In genomic region chr3:29381255-29381654, GRCm38 (mm10) we compare ENCODE assay signal across 17 mouse cellular contexts.
DNase-seq lines count a peak whose midpoint lies in the region; ATAC-seq and TF ChIP-seq lines count a peak whose summit lies in the region.
"Had no signal": no experiment of that assay in that cellular context is flagged by ENCODE, and none has a peak within 500 bp of the region (broad histone marks: within the 10 kb centered on the region; RNA-seq: fewer than 3 reads in every experiment).

No protein-coding gene starts in this region.

- no peaks in the 10 kb centered on the region for H3K9me3 ChIP-seq in forebrain, embryonic 14.5 days (replicated peaks; ENCODE audit: control insufficient read depth, low read length)
- H3K9me3 ChIP-seq in forebrain, postnatal 0 days (ENCODE audit: low read length) = no peaks in the 10 kb centered on the region
- H3K9me3 ChIP-seq in midbrain, embryonic 13.5 days = no peaks in the 10 kb centered on the region
- H3K9me3 ChIP-seq in midbrain, embryonic 11.5 days (ENCODE audit: control insufficient read depth, low read length) = no peaks in the 10 kb centered on the region
- H3K9me3 ChIP-seq in embryonic facial prominence, embryonic 12.5 days = no peaks in the 10 kb centered on the region
- H3K9me3 ChIP-seq in neural tube, embryonic 15.5 days (replicated peaks) = no peaks in the 10 kb centered on the region
- H3K9me3 ChIP-seq: kidney, embryonic 15.5 days; lung, embryonic 15.5 days had no signal

- H3K4me2 ChIP-seq in forebrain, embryonic 14.5 days (ENCODE audit: low read length) = no peak overlapping the region
- no peak overlapping the region for H3K4me2 ChIP-seq in forebrain, postnatal 0 days (ENCODE audit: low read depth)
- no peak overlapping the region for H3K4me2 ChIP-seq in midbrain, embryonic 13.5 days (replicated peaks)
- no peak overlapping the region for H3K4me2 ChIP-seq in midbrain, embryonic 11.5 days
- no peak overlapping the region for H3K4me2 ChIP-seq in embryonic facial prominence, embryonic 12.5 days (replicated peaks)
- no peak overlapping the region for H3K4me2 ChIP-seq in neural tube, embryonic 15.5 days
- H3K4me2 ChIP-seq: kidney, embryonic 15.5 days; lung, embryonic 15.5 days had no signal

- no peaks in the 10 kb centered on the region for H3K4me1 ChIP-seq in forebrain, embryonic 14.5 days (ENCODE audit: control insufficient read depth, insufficient read depth, low read length)
- no peaks in the 10 kb centered on the region for H3K4me1 ChIP-seq in forebrain, postnatal 0 days (ENCODE audit: insufficient read depth)
- peaks cover 7% of the 10 kb centered on the region; the same call in 1 of the 2 replicates for H3K4me1 ChIP-seq in midbrain, embryonic 13.5 days (replicated peaks)
- no peaks in the 10 kb centered on the region; the same call in 1 of the 2 replicates for H3K4me1 ChIP-seq in midbrain, embryonic 11.5 days (ENCODE audit: control insufficient read depth, insufficient read depth, low read length)
- H3K4me1 ChIP-seq in embryonic facial prominence, embryonic 12.5 days = no peaks in the 10 kb centered on the region
- no peaks in the 10 kb centered on the region for H3K4me1 ChIP-seq in neural tube, embryonic 15.5 days
- H3K4me1 ChIP-seq: kidney, embryonic 15.5 days; lung, embryonic 15.5 days had no signal

- H3K27ac ChIP-seq in forebrain, embryonic 14.5 days (ENCODE audit: low read depth, low read length) = peak overlapping the region; percentile 39; the same call in 1 of the 2 replicates
- H3K27ac ChIP-seq in forebrain, postnatal 0 days (ENCODE audit: low read depth, low read length) = no peak overlapping the region
- H3K27ac ChIP-seq in midbrain, embryonic 13.5 days = 0 out of 2 replicates have a peak overlapping the region, but pooled peaks have one; percentile 0
- no peak overlapping the region for H3K27ac ChIP-seq in midbrain, embryonic 11.5 days (ENCODE audit: low read depth, low read length)
- H3K27ac ChIP-seq in embryonic facial prominence, embryonic 12.5 days = no peak overlapping the region
- H3K27ac ChIP-seq in neural tube, embryonic 15.5 days (replicated peaks) = no peak overlapping the region
- H3K27ac ChIP-seq: kidney, embryonic 15.5 days; liver, embryonic 14.5 days; lung, embryonic 15.5 days had no signal

- DNase-seq in forebrain, embryonic 14.5 days (ENCODE audit: low spot score) = no peak
- no peak for DNase-seq in forebrain, postnatal 0 days
- no peak for DNase-seq in midbrain, embryonic 11.5 days (ENCODE audit: low spot score, missing footprints)
- DNase-seq in cerebellum, adult 8-10 months = no peak
- DNase-seq: cerebellum, adult 9-11 months; gastrocnemius, postnatal 36 days; lung, postnatal 4 days; right cerebral cortex, postnatal 14 days; spleen, adult 18-20 months had no signal

- H3K27me3 ChIP-seq in forebrain, embryonic 14.5 days (replicated peaks; ENCODE audit: control insufficient read depth, insufficient read depth, low read length) = no peaks in the 10 kb centered on the region
- no peaks in the 10 kb centered on the region for H3K27me3 ChIP-seq in forebrain, postnatal 0 days (ENCODE audit: insufficient read depth, low read length)
- H3K27me3 ChIP-seq in midbrain, embryonic 13.5 days = no peaks in the 10 kb centered on the region
- H3K27me3 ChIP-seq in midbrain, embryonic 11.5 days (ENCODE audit: control insufficient read depth, insufficient read depth, low read length) = no peaks in the 10 kb centered on the region
- no peaks in the 10 kb centered on the region for H3K27me3 ChIP-seq in embryonic facial prominence, embryonic 12.5 days
- no peaks in the 10 kb centered on the region for H3K27me3 ChIP-seq in neural tube, embryonic 15.5 days (replicated peaks)
- H3K27me3 ChIP-seq: kidney, embryonic 15.5 days; lung, embryonic 15.5 days had no signal

- no peaks in the 10 kb centered on the region for H3K36me3 ChIP-seq in forebrain, embryonic 14.5 days (ENCODE audit: control insufficient read depth, insufficient read depth, low read length)
- H3K36me3 ChIP-seq in forebrain, postnatal 0 days (ENCODE audit: insufficient read depth) = no peaks in the 10 kb centered on the region
- H3K36me3 ChIP-seq in midbrain, embryonic 13.5 days = no peaks in the 10 kb centered on the region
- no peaks in the 10 kb centered on the region for H3K36me3 ChIP-seq in midbrain, embryonic 11.5 days (ENCODE audit: control insufficient read depth, insufficient read depth, low read length)
- no peaks in the 10 kb centered on the region for H3K36me3 ChIP-seq in embryonic facial prominence, embryonic 12.5 days
- no peaks in the 10 kb centered on the region for H3K36me3 ChIP-seq in neural tube, embryonic 15.5 days
- H3K36me3 ChIP-seq: kidney, embryonic 15.5 days; lung, embryonic 15.5 days had no signal

- H3K4me3 ChIP-seq in forebrain, embryonic 14.5 days (ENCODE audit: low read depth, low read length) = no peak overlapping the region
- H3K4me3 ChIP-seq in forebrain, postnatal 0 days (ENCODE audit: low read depth, low read length) = no peak overlapping the region
- no peak overlapping the region for H3K4me3 ChIP-seq in midbrain, embryonic 13.5 days (replicated peaks)
- no peak overlapping the region for H3K4me3 ChIP-seq in midbrain, embryonic 11.5 days (ENCODE audit: low read depth, low read length)
- no peak overlapping the region for H3K4me3 ChIP-seq in embryonic facial prominence, embryonic 12.5 days
- no peak overlapping the region for H3K4me3 ChIP-seq in neural tube, embryonic 15.5 days (replicated peaks)
- H3K4me3 ChIP-seq: kidney, embryonic 15.5 days; lung, embryonic 15.5 days had no signal

- no peak for TF ChIP-seq CTCF in forebrain, postnatal 0 days (IDR thresholded peaks at IDR 0.05; ENCODE audit: low read depth)

- 63% methylated on average over 2 of the region's 2 CpGs for WGBS in forebrain, embryonic 14.5 days
- WGBS in forebrain, postnatal 0 days = 72% methylated on average over 2 of the region's 2 CpGs
- 55% methylated on average over 2 of the region's 2 CpGs for WGBS in midbrain, embryonic 13.5 days
- WGBS in midbrain, embryonic 11.5 days = 44% methylated on average over 2 of the region's 2 CpGs
- WGBS in embryonic facial prominence, embryonic 12.5 days = 39% methylated on average over 2 of the region's 2 CpGs
- 62% methylated on average over 2 of the region's 2 CpGs for WGBS in neural tube, embryonic 15.5 days

- ATAC-seq in forebrain, embryonic 14.5 days = no peak
- no peak for ATAC-seq in forebrain, postnatal 0 days
- ATAC-seq in midbrain, embryonic 13.5 days = 0 out of 2 replicates have a peak, but pooled peaks have one; percentile 63
- no peak for ATAC-seq in midbrain, embryonic 11.5 days (ENCODE audit: low FRiP score)
- peak; percentile 72; the same call in 1 of the 2 replicates for ATAC-seq in embryonic facial prominence, embryonic 12.5 days (ENCODE audit: insufficient number of reproducible peaks, insufficient read depth, low FRiP score, low TSS enrichment)
- ATAC-seq in neural tube, embryonic 15.5 days (ENCODE audit: low FRiP score) = peak; percentile 47
- ATAC-seq: forebrain, embryonic 16.5 days; intestine, postnatal 0 days had no signal

- no peak overlapping the region for H3K9ac ChIP-seq in forebrain, embryonic 14.5 days (ENCODE audit: low read length)
- no peak overlapping the region for H3K9ac ChIP-seq in forebrain, postnatal 0 days
- no peak overlapping the region for H3K9ac ChIP-seq in midbrain, embryonic 13.5 days (replicated peaks)
- H3K9ac ChIP-seq in midbrain, embryonic 11.5 days (ENCODE audit: low read length) = no peak overlapping the region
- H3K9ac ChIP-seq in embryonic facial prominence, embryonic 12.5 days = no peak overlapping the region
- H3K9ac ChIP-seq in neural tube, embryonic 15.5 days (replicated peaks) = no peak overlapping the region
- H3K9ac ChIP-seq: kidney, embryonic 15.5 days; liver, embryonic 14.5 days; lung, embryonic 15.5 days had no signal

Comparison
In these comparisons a context has a peak if more than half of its experiments do, and no peak if none do; other contexts are left out.
1. ATAC-seq: peak in midbrain, embryonic 13.5 days (single experiment), embryonic facial prominence, embryonic 12.5 days (single experiment) and neural tube, embryonic 15.5 days (single experiment); none in forebrain, embryonic 14.5 days (single experiment), forebrain, postnatal 0 days (single experiment) and midbrain, embryonic 11.5 days (single experiment).
2. H3K27ac ChIP-seq: peak in forebrain, embryonic 14.5 days (single experiment) and midbrain, embryonic 13.5 days (single experiment); none in forebrain, postnatal 0 days (single experiment), midbrain, embryonic 11.5 days (single experiment), embryonic facial prominence, embryonic 12.5 days (single experiment) and neural tube, embryonic 15.5 days (single experiment).